Mouse (Mus musculus): Measurements from ENCODE around the gene Grm8.

The Grm8 gene

DNA sequence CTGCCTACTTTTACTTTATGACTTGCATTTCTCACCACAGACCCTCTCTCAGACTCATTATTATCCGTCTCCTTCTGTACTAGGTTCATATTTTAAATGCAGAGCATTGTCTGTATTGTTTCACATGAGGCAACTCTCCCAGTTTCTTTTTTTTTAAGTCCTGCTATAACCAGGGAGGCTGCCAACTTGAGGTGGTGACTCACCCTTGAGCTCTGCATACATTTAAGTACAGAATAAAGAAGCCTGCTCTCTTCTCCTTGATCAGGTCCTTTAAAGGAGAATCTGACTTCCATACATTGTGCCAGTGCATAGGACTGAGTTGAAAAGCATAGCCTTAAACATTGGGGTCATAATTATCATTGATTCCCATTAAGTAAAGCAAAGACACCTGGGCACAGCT lies 488.5 kb downstream of the Grm8 start:
- no peak for DNase-seq (ENCODE audit: low read depth, low spot score)

DNA sequence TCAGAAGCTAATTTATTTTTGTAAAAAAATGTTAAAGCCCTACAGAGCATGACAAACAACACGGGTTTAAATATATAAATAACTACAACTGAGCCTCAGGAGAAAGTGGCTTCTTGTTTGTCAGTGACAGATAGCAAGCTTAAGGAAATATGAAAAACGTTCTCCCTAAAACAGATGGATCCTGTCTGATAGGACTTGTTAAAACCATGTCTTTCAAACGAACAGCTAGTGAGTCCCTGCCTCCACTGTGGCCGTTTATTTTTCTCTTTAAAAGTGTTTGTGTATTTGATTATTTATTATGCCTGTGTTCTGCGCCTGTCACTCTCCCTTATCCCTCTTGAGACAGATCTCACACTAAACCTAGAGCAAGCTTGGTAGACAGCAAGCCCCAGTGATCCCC lies 489.9 kb downstream of the Grm8 start:
- no peak for DNase-seq (ENCODE audit: low read depth, low spot score)

DNA sequence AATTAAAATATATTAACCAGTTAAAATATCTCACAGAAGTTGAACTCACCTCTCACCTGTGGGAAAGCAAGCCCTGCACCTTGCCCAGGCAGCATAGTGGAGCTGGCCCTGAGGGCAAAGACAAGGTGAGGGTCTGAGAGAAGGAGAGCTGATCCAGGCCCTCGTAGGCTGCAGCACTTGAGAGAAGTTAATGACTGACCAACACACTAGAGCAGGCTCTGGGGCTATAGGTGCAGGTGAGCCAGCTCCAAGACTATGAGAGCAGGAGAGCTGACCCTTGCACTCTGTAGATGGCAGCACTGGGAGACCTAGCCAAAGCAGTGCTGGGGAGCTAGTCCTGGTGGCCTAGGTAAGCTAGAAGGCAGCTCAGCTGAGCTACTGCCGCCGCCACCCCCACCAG lies 499.1 kb downstream of the Grm8 start:
- DNase-seq (ENCODE audit: low read depth, low spot score): no peak

DNA sequence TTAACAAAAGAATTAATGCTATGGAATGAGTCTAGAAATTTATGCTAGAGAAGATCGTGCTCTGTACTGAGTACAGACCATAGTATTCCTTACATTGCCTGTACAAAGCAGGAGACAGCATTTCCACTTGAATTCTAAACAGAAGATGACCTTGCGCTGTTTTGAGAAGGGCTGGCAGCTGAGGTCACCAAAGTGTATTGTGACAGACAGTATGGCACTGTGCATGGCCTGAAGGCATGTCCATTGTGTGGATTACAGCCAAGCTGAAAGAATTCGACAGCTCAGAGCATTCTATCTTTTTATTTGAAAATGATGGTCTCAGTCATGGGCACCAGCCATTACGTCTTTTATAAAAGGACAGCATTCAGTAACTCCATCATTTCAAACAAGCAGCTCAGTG lies 517.5 kb downstream of the Grm8 start:
- no peak for DNase-seq (ENCODE audit: low read depth, low spot score)

DNA sequence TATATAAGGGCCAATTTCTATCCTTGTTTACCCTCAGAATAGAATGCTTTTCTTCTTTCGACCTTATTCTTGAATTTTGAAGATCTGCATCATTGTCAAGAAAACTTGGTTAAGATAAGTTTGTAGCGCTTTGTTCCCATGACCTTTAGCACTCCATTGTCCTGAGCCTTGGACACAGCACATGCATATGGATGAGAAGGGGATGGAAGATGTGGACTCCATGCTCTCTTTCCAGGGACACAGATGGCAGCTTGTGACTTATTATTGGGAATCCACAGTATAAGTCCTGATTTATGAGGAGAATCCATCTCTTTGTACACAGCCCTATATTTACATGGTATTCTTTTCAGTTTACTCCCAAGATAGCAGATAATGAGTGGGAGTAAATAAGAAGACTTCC lies 554.5 kb downstream of the Grm8 start:
- DNase-seq (ENCODE audit: low read depth, low spot score): no peak

DNA sequence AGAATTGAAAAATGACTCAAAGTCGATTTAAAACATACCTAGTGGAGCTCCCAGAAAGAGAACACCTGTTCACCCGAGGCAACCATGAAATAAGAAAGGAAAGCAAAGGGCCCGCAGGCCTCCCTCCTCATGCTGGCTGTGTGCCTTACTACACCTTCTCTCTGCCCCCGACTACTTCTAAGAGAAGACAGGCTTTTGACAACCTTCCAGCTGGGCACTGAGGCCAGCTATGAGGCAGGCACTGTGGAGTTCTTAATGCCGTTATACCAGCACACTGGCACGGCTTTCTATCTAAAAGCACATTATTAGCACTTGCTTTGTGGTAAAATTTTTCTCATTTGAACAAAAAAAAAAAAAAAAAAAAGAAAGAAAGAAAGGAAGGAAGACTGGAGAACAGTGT lies 589.5 kb downstream of the Grm8 start:
- DNase-seq (ENCODE audit: low read depth, low spot score): no peak

DNA sequence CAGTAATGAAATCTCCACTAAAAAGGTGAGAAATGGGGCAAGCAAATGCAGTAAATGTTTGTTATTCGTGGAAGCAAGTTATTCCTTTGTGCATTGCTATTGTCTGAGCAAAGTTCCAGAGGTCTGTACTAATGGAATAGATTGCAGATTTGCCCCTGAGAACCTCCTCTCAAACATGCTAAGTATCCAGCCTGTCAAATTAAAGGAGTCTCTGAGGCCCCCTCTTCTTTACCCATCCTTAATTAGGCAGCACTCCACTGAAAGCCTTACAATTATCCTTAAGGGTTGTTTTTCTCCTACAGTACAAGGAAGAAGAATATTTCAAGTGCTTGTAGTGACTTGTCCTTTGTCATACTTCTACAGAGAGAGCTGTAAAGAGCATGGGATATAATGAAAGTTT lies 617.4 kb downstream of the Grm8 start:
- DNase-seq (ENCODE audit: low read depth, low spot score): no peak

DNA sequence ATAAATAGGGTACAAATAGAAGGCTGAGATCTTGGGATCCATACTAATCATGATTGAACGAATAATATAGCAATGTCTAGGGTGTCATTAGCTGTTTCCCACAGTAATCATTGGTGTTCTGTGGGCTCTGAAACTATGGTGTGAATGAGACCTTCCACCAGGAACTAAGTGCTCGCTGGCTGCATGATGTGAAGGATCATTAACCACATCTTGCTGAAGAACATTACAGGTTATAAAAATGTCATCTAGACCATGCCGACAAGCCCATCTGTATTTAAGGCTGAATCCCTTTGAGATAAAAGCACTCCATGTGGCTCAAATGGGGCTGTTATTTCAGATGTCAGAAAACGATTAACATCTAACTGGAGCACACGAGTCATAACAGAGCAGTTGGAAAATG lies 674.0 kb downstream of the Grm8 start:
- no peak for DNase-seq (ENCODE audit: low read depth, low spot score)

DNA sequence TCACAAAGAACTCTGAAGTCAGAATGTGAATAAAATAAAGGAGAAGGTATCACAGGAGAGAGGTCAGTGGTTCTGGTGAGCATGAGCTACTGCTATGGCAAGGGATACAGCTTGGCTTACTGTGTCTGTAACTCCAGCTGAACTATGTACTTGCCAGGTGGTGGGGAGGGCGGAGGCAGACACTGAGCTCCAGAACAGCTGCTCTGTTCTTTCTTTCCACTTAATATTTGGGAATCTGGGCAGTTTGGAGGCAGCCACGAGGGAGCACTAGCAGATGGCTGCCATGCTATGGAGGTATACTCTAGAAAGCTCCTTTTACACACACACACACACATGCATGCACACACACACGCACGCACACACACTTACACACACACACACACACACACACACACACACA lies 726.5 kb downstream of the Grm8 start:
- no peak for DNase-seq (ENCODE audit: low read depth, low spot score)

DNA sequence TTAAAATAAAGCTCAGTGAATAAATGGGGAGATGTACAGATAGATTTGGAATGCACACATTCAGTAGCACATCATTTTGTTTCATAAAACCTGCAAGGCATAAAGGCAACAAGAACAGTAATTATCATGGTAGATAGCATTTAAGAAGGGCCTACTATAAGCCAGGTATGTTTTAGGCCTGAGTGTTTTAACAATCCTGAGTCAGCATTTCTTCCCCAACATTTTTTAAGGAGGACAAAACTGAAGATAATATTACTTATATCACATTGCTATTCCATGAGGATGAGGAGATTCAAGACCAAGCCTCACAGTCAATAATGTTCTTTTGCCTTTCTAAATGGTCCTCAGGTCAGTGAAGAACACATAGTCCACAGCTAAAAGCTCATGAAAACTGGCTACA lies 762.6 kb downstream of the Grm8 start:
- no peak for DNase-seq (ENCODE audit: low read depth, low spot score)

DNA sequence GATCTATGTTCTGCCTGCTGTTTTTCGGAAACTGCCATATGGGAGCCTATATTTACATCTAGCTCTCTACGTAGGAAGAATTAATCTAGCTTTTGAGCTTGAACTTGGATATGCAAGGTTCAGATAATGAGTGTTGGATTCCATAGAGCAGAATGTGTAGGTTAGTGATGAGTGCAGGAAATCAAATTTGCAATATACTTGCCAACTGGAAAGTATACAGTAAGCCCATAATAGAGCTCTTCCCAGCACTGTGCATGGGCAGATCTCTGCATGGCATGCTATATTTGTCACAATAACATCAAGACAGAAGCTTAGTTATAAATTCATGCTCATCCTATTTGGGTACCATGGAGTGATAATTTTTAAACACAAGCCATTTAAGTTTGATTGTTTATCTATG lies 763.9 kb downstream of the Grm8 start:
- DNase-seq (ENCODE audit: low read depth, low spot score): no peak

DNA sequence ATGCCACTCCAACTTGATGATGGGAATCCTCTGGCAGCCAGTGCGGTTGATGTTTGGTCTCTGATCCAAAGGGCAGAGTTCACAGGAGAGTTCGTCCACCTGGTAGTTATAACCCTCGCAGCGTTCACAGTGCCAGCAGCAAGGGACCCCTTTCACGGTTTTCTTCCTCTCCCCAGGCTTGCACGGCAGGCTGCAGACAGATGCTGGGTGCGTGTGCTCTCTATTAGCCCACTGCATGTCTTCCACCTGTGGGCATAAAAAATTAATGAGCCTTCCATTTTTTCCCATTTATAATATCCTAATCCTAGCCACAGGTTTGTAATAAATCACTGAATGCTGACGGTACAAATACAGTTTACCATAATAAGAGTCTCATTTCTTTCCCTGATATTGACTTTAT lies 771.2 kb downstream of the Grm8 start:
- DNase-seq (ENCODE audit: low read depth, low spot score): no peak

DNA sequence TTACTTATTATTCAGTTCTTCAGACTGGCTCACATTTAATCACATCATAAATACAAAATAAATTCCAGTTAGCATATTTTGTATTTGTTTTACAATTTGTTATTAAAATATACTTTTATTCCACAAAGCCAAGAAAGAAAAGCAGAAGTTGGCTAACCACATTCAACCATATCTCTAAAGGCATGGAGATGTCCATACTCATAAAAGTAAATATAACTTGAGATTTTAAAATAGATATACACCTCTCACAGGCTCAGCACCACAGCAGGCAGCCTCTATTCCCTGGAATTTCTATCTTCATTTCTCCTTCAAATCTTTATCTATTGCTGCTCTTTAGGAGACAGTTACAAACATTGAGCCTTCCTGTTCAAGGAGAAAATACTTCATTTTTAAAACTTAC lies 774.5 kb downstream of the Grm8 start:
- no peak for DNase-seq (ENCODE audit: low read depth, low spot score)

DNA sequence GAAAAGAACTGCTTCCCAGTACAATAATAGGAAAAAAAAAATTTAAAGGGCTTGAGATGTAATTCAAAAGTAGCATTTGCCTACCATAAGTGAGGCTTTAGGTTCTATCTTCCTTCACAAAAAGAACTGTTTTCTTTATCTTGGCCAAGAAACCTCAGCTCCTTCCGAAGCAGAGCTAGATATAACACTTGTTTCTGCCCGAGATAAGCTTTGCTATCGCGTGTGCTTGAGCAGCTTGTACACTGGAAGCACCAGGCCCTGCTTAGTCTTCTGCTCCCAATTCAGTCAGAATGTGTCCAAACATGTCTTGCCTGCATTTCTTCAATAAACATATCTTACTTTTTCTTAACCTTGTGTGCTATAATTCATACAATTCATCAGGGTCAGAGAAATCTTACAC lies 783.8 kb downstream of the Grm8 start:
- DNase-seq (ENCODE audit: low read depth, low spot score): no peak

DNA sequence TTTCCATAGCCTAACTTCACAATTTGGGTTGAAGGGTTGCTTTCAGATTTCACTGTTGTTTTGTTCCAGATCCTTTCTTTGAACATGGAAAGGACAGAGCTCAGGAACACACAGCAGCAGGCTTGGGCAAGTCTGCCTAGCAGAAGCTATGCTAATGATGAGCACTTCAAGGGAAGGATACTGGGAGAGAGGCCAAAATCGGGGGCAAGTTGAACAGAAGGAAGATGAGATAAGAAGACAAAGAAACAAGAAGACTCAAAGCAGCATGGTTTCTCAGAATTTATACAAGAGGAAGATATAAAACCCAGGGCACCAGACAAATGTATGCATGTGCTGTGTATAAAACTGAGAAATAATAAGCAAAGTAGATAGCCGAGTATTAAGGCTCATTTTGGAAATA lies 786.7 kb downstream of the Grm8 start:
- no peak for DNase-seq (ENCODE audit: low read depth, low spot score)

DNA sequence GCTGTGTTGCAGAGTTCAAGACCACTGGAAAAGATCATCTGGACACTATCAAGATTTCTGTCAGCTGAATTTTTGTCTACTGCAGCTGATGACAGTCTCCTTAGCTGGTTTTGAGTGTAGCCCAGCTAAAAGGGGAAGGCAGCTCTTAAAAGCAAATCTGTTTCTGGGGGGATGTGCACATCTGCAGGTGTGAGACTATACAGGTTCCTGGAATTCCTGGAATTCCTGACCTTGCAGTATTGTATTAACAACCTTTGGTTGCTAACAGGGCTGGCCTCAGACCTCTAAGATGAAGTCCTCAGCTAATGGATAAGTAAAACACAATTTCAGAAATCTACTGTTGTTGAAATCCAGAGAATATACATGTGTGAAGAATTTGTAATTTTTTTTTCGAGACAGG lies 788.7 kb downstream of the Grm8 start:
- DNase-seq (ENCODE audit: low read depth, low spot score): peak; percentile 9

DNA sequence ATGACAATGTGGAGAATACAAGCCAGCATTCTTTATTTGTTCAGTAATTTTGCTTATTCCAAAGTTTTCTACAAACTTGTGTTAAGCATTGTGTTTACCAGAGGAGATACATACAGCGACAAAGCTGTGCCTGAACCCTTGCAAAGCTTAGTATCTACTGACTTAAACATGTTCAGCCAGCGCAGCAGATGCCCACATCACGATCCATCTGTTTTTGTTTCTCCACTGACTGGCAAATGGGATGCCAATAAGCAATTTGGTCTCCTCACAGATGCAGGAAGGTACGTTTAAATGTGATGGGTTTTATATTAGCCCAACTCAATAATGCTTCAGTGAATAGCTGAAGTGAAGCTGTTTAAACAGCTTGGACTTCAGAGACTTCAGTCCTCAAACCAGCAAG lies 794.8 kb downstream of the Grm8 start:
- DNase-seq (ENCODE audit: low read depth, low spot score): no peak

DNA sequence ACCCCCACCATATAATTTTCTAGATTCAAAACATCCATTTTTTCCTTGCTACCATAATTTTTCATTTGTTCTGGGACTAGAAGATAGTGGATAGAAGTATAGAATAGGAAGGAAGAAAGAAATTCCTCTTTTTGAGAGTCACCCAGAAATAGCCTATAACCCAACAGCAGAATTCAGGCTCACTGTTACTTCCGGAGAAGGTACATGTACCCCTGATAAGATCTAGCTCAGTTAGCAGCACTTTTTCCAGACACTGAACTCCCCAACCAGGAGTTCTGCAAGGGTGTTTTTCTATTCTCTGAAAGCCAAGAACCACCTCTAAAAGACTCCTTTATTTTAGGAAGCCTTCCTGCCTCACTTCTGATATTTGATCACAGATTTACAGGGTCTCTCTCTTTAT lies 816.4 kb downstream of the Grm8 start:
- DNase-seq (ENCODE audit: low read depth, low spot score): no peak

DNA sequence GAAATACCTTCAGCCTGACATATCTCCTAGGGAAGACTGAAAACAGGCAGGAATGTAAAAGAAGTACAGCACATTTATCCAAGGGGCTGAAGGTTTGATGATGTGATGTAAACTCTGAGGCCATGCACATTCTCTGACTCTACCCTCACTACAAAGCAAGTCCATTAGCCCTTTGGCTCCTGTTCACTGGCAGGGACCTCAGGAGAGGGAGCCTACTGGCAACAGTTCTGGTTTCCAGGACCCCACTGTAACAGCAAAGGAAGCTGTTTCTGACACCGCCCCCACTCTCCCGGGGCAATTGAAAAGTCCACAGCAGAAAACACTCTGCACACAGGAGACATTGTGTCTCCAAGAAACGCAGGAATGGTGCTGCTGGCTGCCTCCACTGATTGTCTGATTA lies 817.6 kb downstream of the Grm8 start:
- DNase-seq (ENCODE audit: low read depth, low spot score): no peak

DNA sequence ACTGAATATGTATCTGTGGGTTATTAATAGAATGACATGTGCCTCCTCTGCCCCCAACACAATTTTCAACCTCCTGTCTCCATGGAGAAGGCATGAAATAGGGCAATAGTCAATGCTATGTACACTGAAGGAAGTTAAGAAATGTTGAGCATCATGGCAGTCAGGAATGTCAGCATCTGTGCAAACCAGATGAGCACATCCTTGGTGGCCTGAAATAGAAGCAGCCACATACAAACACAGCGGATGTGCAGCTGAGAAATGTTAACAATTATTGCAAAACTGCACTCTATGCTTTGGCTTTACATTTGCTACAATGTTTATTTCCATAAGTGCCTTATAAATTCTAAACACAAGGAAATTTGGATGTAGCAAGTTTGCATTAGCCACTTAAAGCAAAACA lies 819.0 kb downstream of the Grm8 start:
- DNase-seq (ENCODE audit: low read depth, low spot score): no peak

DNA sequence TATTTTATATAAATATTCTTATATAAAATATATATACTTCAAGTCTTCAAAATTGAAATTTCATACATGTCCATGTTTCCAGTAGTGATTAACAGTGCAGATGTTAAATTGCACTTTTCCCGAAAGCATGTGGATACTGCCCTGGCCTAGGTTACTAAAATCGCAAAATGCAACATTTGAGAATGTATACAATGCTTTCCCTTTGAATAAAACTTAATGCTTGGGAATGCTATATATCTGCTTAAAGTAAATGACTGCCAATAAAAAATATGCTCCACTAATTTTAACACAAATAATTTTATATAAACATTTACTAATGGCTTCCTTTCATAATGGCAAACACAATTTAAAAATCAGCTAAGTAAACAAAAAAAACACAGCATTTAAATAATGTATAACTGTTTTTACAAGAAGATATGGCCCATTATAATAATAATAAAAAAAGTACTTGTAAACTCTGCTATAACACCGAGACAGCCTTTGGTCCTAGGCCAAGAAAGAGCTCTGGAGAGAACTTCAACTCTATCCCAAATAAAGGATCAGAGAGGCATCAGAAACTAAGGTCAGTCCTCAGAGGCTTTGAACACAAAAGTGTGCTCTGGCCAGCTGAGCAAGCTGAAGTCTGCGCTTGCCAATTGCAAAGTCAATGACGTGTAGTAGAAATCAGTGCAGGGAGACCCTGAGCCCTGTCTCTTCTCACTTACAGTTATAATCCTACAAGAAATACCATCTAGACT lies 820.5 kb downstream of the Grm8 start:
- no peak for DNase-seq (ENCODE audit: low read depth, low spot score)

DNA sequence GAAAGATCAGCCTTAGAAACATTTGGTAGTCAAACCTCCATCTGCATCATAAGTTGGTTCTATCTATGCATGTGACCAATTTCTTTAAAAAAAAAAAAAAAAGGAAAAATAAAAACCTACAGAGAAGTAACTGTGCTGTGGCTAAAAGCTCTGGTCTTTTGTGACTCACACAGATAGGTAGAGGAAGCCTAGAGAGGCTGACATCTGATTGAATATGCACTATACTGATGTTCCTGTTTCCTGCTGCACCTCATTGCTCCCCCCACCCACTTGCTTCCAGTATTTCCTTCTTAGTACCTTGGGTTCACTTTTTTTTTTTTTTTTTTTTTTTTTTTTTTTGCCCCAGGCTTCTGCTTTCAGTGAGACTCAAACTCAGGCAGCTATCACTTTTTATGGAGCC lies 824.6 kb downstream of the Grm8 start:
- DNase-seq (ENCODE audit: low read depth, low spot score): no peak

DNA sequence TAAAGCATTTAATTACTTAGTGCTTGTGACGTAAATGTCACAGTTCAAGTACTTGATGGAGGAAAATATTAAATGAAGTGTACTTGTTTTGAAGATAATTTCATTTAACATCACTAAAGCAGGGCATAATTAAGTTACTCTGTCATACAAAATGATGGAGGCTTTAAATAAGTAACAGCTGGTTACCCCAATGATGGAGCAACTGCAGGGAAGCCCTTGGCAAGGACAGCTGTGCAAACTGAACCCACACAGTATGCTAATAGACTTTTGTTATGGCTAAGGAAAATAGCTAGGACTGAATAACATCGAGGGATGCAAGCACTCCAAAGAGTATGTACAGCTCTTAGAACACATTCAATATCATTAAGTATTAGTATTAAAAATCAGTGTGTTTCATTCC lies 829.6 kb downstream of the Grm8 start:
- DNase-seq (ENCODE audit: low read depth, low spot score): no peak

DNA sequence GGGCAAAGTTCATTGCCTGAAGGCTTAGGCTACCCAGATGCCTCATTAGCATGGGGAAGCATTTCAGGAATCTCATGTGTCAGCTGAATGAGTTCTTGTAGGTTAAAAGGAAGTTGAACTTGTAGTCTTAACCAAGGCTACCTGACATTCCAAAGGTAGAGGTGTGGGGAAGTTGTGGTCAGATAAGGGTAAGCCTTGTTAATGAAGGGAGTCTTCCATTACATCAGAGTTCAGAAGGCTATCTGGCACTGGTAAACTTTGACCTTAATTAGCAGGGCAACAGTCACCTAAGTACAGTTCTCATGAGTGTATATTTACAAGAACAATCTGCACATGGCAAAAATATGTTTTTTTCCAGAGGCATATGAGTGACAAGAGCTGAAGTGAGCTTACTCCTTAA lies 870.0 kb downstream of the Grm8 start:
- DNase-seq (ENCODE audit: low read depth, low spot score): no peak

Data from forelimb bud, embryonic 11.5 days (tissue).